Mouse (Mus musculus) hindbrain, postnatal 0 days (tissue): ENCODE measurements at regions not wholly inside any gene's neighbourhood (a gene's known extent, or its start where the extent isn't known, plus 50 kb on each side); places are given as distances from the start of the nearest gene placed in this dataset.

Experiments used
- ATAC-seq: fragments of 200-750 bp; cut with Nextera tagmentation; 2 replicates; pipeline ENCODE4 v1.8.0; 2017; ENCODE audit warnings: mild to moderate bottlenecking, moderate TSS enrichment, moderate library complexity
- DNase-seq: peaks from one replicate; pipeline ENCODE4 v3.0.0-alpha.2; 2015; ENCODE audit warnings: low spot score
- H3K27ac ChIP-seq: fragments of 300-500 bp; sonication (generic); 2 replicates; pipeline ENCODE4 v1.5.1; 2014; ENCODE audit warnings: mild to moderate bottlenecking
- H3K27me3 ChIP-seq: fragments of 300-500 bp; sonication (generic); 2 replicates; pipeline ENCODE4 v1.6.1; 2014; ENCODE audit warnings: low read length, mixed read lengths; ENCODE audit not compliant: insufficient read depth
- H3K36me3 ChIP-seq: fragments of 300-500 bp; sonication (generic); 2 replicates; pipeline ENCODE4 v1.6.1; 2014; ENCODE audit warnings: low read length, mixed read lengths; ENCODE audit not compliant: insufficient read depth
- H3K4me1 ChIP-seq: fragments of 300-500 bp; sonication (generic); 2 replicates; pipeline ENCODE4 v1.6.1; 2014; ENCODE audit warnings: antibody characterized with exemption, low read length, mixed read lengths; ENCODE audit not compliant: insufficient read depth
- H3K4me2 ChIP-seq: fragments of 300-500 bp; sonication (generic); 2 replicates; pipeline ENCODE4 v1.6.1; 2014; ENCODE audit warnings: low read depth, mild to moderate bottlenecking, low read length, moderate library complexity, mixed read lengths
- H3K4me3 ChIP-seq: fragments of 300-500 bp; sonication (generic); 2 replicates; pipeline ENCODE4 v1.5.1; 2014; ENCODE audit warnings: low read length
- H3K9ac ChIP-seq: fragments of 300-500 bp; sonication (generic); replicated peaks from 2 replicates; pipeline ENCODE4 v1.6.1; 2014; ENCODE audit warnings: mild to moderate bottlenecking, low read length, moderate library complexity, mixed read lengths
- H3K9me3 ChIP-seq: fragments of 300-500 bp; sonication (generic); 2 replicates; pipeline ENCODE4 v1.6.1; 2016; ENCODE audit warnings: low read length, mixed read lengths
- CTCF ChIP-seq: IDR thresholded peaks from 2 replicates; pipeline ENCODE4 v1.5.1; 2016; ENCODE audit warnings: antibody characterized with exemption, control low read depth, low read depth
- WGBS: fragments of 180-500 bp; shearing (Covaris S2); extraction: QIAGEN DNeasy Blood & Tissue Kit; methylation state at CpG from one replicate; pipeline ENCODE4 v1.1.7; 2014; 5-methylcytosine and 5-hydroxymethylcytosine counted together

DNA sequence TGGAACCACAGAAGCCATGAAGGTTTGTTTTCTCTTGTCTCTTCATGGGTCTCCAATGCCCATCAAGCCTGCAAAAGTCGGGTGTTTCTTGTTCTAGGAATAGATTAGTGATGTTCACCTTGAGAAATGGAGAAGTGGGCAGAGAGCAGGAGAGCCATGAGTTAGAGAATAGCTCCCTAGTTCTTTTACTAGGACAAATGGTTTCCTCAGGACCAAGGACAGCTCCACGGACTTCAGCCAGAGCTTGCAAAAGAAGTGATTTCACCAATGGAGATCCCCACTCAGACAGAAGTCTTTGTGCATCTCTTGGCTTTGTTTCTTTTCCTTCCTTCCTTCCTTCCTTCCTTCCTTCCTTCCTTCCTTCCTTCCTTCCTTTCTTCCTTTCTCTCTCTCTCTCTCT is 166.3 kb upstream of the 1700012A03Rik start:
- Histone ChIP-seq H3K27me3 (no peaks in the 10 kb centered on the region), H3K36me3 (no peaks in the 10 kb centered on the region), H3K4me3 (no peak overlapping the region), H3K4me1 (0 out of 2 replicates have a peak, but pooled peaks cover 3% of the 10 kb centered on the region), H3K9ac (no peak overlapping the region), H3K4me2 (no peak overlapping the region), H3K9me3 (no peaks in the 10 kb centered on the region), H3K27ac (no peak overlapping the region)
- ATAC-seq = no peak
- TF ChIP-seq CTCF = no peak
- 19% methylated on average over 2 of the region's 2 CpGs for WGBS
- DNase-seq = peak; percentile 60

- Histone ChIP-seq H3K27me3 (no peaks in the 10 kb centered on the region), H3K4me3 (no peak overlapping the region), H3K27ac (no peak overlapping the region), H3K9ac (no peak overlapping the region), H3K4me2 (no peak overlapping the region), H3K4me1 (no peaks in the 10 kb centered on the region), H3K9me3 (no peaks in the 10 kb centered on the region), H3K36me3 (no peaks in the 10 kb centered on the region)
- WGBS = 86% methylated on average over 6 of the region's 6 CpGs
- no peak for DNase-seq
- ATAC-seq = no peak
- no peak for TF ChIP-seq CTCF
Observed at GRCm38 (mm10) chr6:31874616-31875015, 175.4 kb upstream of the 1700012A03Rik start.

- peak; percentile 40 for DNase-seq
- TF ChIP-seq CTCF = no peak
- 23% methylated on average over 1 of the region's 1 CpGs for WGBS
Observed at GRCm38 (mm10) chr6:31873911-31874310, 176.1 kb upstream of the 1700012A03Rik start.

GRCm38 (mm10) chr6:31871766-31872165 is 178.3 kb upstream of the 1700012A03Rik start:
- Histone ChIP-seq H3K4me1 (no peaks in the 10 kb centered on the region), H3K4me2 (no peak overlapping the region), H3K9ac (no peak overlapping the region), H3K9me3 (no peaks in the 10 kb centered on the region), H3K36me3 (no peaks in the 10 kb centered on the region), H3K27me3 (no peaks in the 10 kb centered on the region), H3K27ac (no peak overlapping the region), H3K4me3 (no peak overlapping the region)
- DNase-seq (no peak), ATAC-seq (no peak)
- TF ChIP-seq CTCF = no peak
- 92% methylated on average over 3 of the region's 3 CpGs for WGBS

More at GRCm38 (mm10) chr6:31873911-31874310, 176.1 kb upstream of the 1700012A03Rik start:
- no peak overlapping the region for H3K27ac ChIP-seq
- no peak overlapping the region for H3K9ac ChIP-seq
- ATAC-seq = no peak
- H3K4me2 ChIP-seq = no peak overlapping the region
- no peaks in the 10 kb centered on the region for H3K27me3 ChIP-seq
- no peaks in the 10 kb centered on the region for H3K9me3 ChIP-seq
- no peaks in the 10 kb centered on the region for H3K36me3 ChIP-seq
- no peaks in the 10 kb centered on the region for H3K4me1 ChIP-seq
- H3K4me3 ChIP-seq = no peak overlapping the region

GRCm38 (mm10) chr6:31861996-31862395 is 188.1 kb upstream of the 1700012A03Rik start:
- no peak overlapping the region for H3K27ac ChIP-seq
- H3K9ac ChIP-seq = no peak overlapping the region
- no peaks in the 10 kb centered on the region; the same call in 1 of the 2 replicates for H3K4me1 ChIP-seq
- no peaks in the 10 kb centered on the region for H3K27me3 ChIP-seq
- 35% methylated on average over 7 of the region's 7 CpGs for WGBS
- no peak for TF ChIP-seq CTCF
- H3K4me2 ChIP-seq = no peak overlapping the region
- DNase-seq (no peak), ATAC-seq (no peak)
- H3K4me3 ChIP-seq = no peak overlapping the region
- H3K36me3 ChIP-seq = no peaks in the 10 kb centered on the region
- H3K9me3 ChIP-seq = no peaks in the 10 kb centered on the region

- H3K27me3 ChIP-seq = no peaks in the 10 kb centered on the region
- H3K4me2 ChIP-seq = no peak overlapping the region
- H3K36me3 ChIP-seq = no peaks in the 10 kb centered on the region
- H3K9me3 ChIP-seq = no peaks in the 10 kb centered on the region
- H3K27ac ChIP-seq = no peak overlapping the region
- WGBS = 94% methylated on average over 3 of the region's 3 CpGs
- no peak for DNase-seq
- no peak overlapping the region for H3K4me3 ChIP-seq
- no peak for ATAC-seq
- no peak for TF ChIP-seq CTCF
- H3K4me1 ChIP-seq = no peaks in the 10 kb centered on the region; the same call in 1 of the 2 replicates
- no peak overlapping the region for H3K9ac ChIP-seq
Observed at GRCm38 (mm10) chr6:31859621-31860020, 190.4 kb upstream of the 1700012A03Rik start.

DNA sequence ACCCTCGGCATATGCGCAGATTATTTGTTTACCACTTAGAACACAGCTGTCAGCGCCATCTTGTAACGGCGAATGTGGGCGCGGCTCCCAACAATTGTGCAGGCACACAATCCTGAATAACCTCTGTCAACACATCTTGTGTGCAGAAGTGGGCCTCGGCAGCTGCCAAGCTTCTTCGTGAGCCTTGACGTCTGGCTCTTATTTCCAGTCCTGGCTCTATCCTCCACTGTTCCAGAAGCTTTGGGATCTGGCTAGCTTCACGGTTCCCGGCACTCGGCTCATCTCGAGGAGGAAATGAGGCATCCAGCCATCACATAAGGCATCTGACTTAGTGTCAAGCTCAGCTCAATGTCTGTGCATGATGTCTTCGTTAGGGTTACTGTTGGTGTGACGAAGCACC is 195.8 kb upstream of the 1700012A03Rik start:
- no peak for ATAC-seq
- 93% methylated on average over 14 of the region's 16 CpGs for WGBS
- Histone ChIP-seq H3K9me3 (no peaks in the 10 kb centered on the region), H3K4me2 (no peak overlapping the region), H3K4me3 (no peak overlapping the region), H3K36me3 (no peaks in the 10 kb centered on the region), H3K27me3 (no peaks in the 10 kb centered on the region), H3K4me1 (no peaks in the 10 kb centered on the region), H3K27ac (no peak overlapping the region), H3K9ac (no peak overlapping the region)
- DNase-seq = no peak
- TF ChIP-seq CTCF = no peak
